ENCODE assay signal across 8 mouse cellular contexts in the genomic region with DNA sequence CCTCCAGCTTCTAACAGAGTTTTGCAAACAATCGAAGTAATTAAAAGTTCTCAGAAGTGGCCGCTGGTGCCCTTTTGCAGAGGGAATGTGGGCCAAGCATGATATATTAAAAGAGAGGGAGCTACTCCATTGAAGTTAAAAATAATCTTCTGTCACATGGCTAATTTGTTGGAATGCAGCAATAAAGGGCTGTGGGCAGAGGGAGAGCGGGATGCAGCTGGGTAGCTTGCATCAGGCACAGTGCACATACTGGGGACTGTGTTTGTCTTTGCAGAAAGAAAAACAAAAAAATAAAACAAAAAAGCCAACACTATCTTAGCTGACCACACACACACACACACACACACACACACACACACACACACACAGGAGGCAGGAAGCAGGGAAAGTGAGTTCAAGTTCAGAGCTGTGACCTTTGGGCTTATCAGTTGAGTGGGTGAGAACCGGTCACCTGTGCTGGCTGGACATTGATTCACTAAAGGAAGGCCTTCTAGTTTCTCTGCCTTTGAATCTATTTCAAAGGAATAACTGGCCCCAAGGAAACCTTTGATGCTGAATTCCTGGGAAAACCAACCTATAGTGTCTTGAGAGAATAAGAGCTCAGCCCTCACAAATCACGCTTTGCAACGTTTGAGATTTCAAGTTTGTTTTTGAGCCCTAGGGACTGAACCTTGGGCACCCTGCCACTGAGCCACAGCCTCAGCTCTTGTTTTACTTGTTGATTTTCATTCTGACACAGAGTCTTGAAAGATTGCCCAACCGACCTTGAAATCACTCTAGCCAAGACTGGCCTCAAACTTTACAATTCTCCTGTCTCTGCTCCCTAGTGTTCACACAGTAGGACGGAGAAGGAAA. TPM values are rescaled to one million over a fixed set of nuclear protein-coding genes. Genes with fewer than 3 reads are reported as not detected.
DNase-seq lines count a peak whose midpoint lies in the region; TF ChIP-seq lines count a peak whose summit lies in the region.

No protein-coding gene starts in this region.

- no peak overlapping the region for H3K4me3 ChIP-seq in layer of hippocampus, adult 2 months

- TF ChIP-seq CTCF in layer of hippocampus, adult 2 months (conservative IDR thresholded peaks at IDR 0.05), result no peak

- peak overlapping the region; percentile 28; the same call in 1 of the 2 replicates for H3K27ac ChIP-seq in layer of hippocampus, adult 2 months

- DNase-seq in layer of hippocampus, adult 2 months (ENCODE audit: low spot score in 2 of 2), result no peak
- no peak for DNase-seq in layer of hippocampus, postnatal 14 days (ENCODE audit: low spot score in 2 of 2)
- DNase-seq in adrenal gland, postnatal 14 days, result peak; percentile 92
- DNase-seq in heart, postnatal 4 days, result peak; percentile 43
- peak; percentile 78 for DNase-seq in lung, postnatal 36 days
- no peak for DNase-seq in cerebellum, adult 11-12 months
- no peak for DNase-seq in thymus, postnatal 14 days
- DNase-seq in layer of hippocampus, postnatal 25 days (ENCODE audit: extremely low spot score in 1 of 2, low spot score in 1 of 2), result no peak

RNA-seq across cellular contexts. Expression of a gene that starts 21.0 kb away (rescaled TPM):
- total RNA-seq in layer of hippocampus, adult 2 months (2021), result 100 to 1,000 TPM; 103 to 104 TPM
- 10 to 100 TPM; 89.7 to 98.4 TPM for total RNA-seq in layer of hippocampus, postnatal 14 days (2021)
- 260 and 305 TPM in 2 replicates for total RNA-seq in adrenal gland, postnatal 14 days (2021)
- 10 to 100 TPM; 55.6 to 59.6 TPM for total RNA-seq in heart, postnatal 4 days (2021)
- 100 to 1,000 TPM in 1 of 2 experiments, 10 to 100 TPM in 1; 93.9 to 105 TPM for total RNA-seq in layer of hippocampus, postnatal 25 days (2021)

RNA-seq across cellular contexts. Expression of a gene that starts 33.1 kb away (rescaled TPM):
- 10 to 100 TPM; 32.7 to 39.2 TPM for total RNA-seq in layer of hippocampus, adult 2 months (2021)
- total RNA-seq in layer of hippocampus, postnatal 14 days (2021), result 10 to 100 TPM; 33.9 to 37.1 TPM
- total RNA-seq in adrenal gland, postnatal 14 days (2021), result 25.0 and 26.2 TPM in 2 replicates
- total RNA-seq in heart, postnatal 4 days (2021), result 10 to 100 TPM; 20.2 to 25.1 TPM
- 10 to 100 TPM; 31.2 to 35.8 TPM for total RNA-seq in layer of hippocampus, postnatal 25 days (2021)

Comparison
In these comparisons a context has a peak if more than half of its experiments do, and no peak if none do; other contexts are left out.
1. DNase-seq: peak in adrenal gland, postnatal 14 days (single experiment), heart, postnatal 4 days (single experiment) and lung, postnatal 36 days (single experiment); none in layer of hippocampus, adult 2 months (0 of 2), layer of hippocampus, postnatal 14 days (0 of 2), cerebellum, adult 11-12 months (single experiment), thymus, postnatal 14 days (single experiment) and layer of hippocampus, postnatal 25 days (0 of 2).